Mouse (Mus musculus) neutrophil, adult 5-6 weeks (primary cell): ENCODE data around the gene Ak9. TPM values are rescaled to one million over a fixed set of nuclear protein-coding genes. Genes with fewer than 3 reads are reported as not detected.

Experiments
- ATAC-seq: fragments of 151-379, 151-347 bp; 2 replicates; pipeline ENCODE4 v1.8.0; 2017; ENCODE audit warnings: mild to moderate bottlenecking, moderate TSS enrichment; ENCODE audit not compliant: insufficient number of reproducible peaks, poor library complexity, low FRiP score, severe bottlenecking; ENCODE audit errors: extremely low read depth
- total RNA-seq: library from RNA; stranded (forward); fragments of 200-1000 nt; gene quantifications from 2 replicates; pipeline ENCODE4 v1.2.3, GENCODE M21; 2017

Gene Ak9
- total RNA-seq, 1 experiment from 2014 or later: not detected

- no peak for ATAC-seq
Observed at GRCm38 (mm10) chr10:41435141-41435540, 131.4 kb downstream of the Ak9 start.

- no peak for ATAC-seq
Observed at GRCm38 (mm10) chr10:41448216-41448615, 144.4 kb downstream of the Ak9 start.

GRCm38 (mm10) chr10:41449684-41450083 is 145.9 kb downstream of the Ak9 start:
- ATAC-seq: no peak

GRCm38 (mm10) chr10:41450137-41450670 is 146.4 kb downstream of the Ak9 start, which contains the start of gene Zbtb24:
TSS of gene Zbtb24 (plus strand) at chr10:41450383.
- peak; percentile 95 for ATAC-seq

GRCm38 (mm10) chr10:41450780-41451522 is 147.2 kb downstream of the Ak9 start:
- ATAC-seq: no peak

- no peak for ATAC-seq
Observed at GRCm38 (mm10) chr10:41451656-41452055, 147.9 kb downstream of the Ak9 start.

GRCm38 (mm10) chr10:41452791-41453190 is 149.0 kb downstream of the Ak9 start:
- no peak for ATAC-seq

GRCm38 (mm10) chr10:41459990-41460389 is 156.2 kb downstream of the Ak9 start:
- no peak for ATAC-seq

GRCm38 (mm10) chr10:41460501-41460900 is 156.7 kb downstream of the Ak9 start:
- no peak for ATAC-seq

GRCm38 (mm10) chr10:41461057-41461722 is 157.4 kb downstream of the Ak9 start:
- ATAC-seq: no peak

GRCm38 (mm10) chr10:41464401-41464955 is 160.7 kb downstream of the Ak9 start:
- no peak for ATAC-seq

GRCm38 (mm10) chr10:41467325-41467724 is 163.5 kb downstream of the Ak9 start:
- no peak for ATAC-seq

GRCm38 (mm10) chr10:41470693-41471092 is 166.9 kb downstream of the Ak9 start:
- ATAC-seq: no peak

- no peak for ATAC-seq
Observed at GRCm38 (mm10) chr10:41472534-41472933, 168.8 kb downstream of the Ak9 start.

- no peak for ATAC-seq
Observed at GRCm38 (mm10) chr10:41472962-41473481, 169.2 kb downstream of the Ak9 start.

- peak; percentile 58 for ATAC-seq
Observed at GRCm38 (mm10) chr10:41473782-41474468, 170.1 kb downstream of the Ak9 start.

GRCm38 (mm10) chr10:41474981-41475391 is 171.2 kb downstream of the Ak9 start:
- ATAC-seq: no peak

- ATAC-seq: peak; percentile 42
Observed at GRCm38 (mm10) chr10:41476171-41477017, 172.6 kb downstream of the Ak9 start, which contains the start of gene Mical1. TSS of gene Mical1 (plus strand) at chr10:41476314.
